Mouse (Mus musculus) liver, embryonic 14.5 days (tissue): ENCODE data around the gene Rngtt. TPM values are rescaled to one million over a fixed set of nuclear protein-coding genes. Genes with fewer than 3 reads are reported as not detected.

Experiments used
- ATAC-seq: fragments of 200-750 bp; cut with Nextera tagmentation; 2 replicates; pipeline ENCODE4 v1.8.0; 2017; ENCODE audit warnings: moderate number of reproducible peaks, mild to moderate bottlenecking, moderate library complexity; ENCODE audit not compliant: insufficient read depth
- DNase-seq, 3 experiments: peaks; one replicate each; pipeline ENCODE4 v3.0.0-alpha.2; 2012 to 2013; ENCODE audit warnings: low read depth in 3 of 3, low spot score in 3 of 3
- H3K27ac ChIP-seq: fragments of 300-500 bp; sonication (generic); 2 replicates; pipeline ENCODE4 v1.5.1; 2014; ENCODE audit warnings: moderate library complexity, mild to moderate bottlenecking, control low read depth, inconsistent platforms
- H3K27me3 ChIP-seq: fragments of 300-500 bp; sonication (generic); 2 replicates; pipeline ENCODE4 v1.6.1; 2014; ENCODE audit warnings: mild to moderate bottlenecking, low read length, moderate library complexity; ENCODE audit not compliant: control insufficient read depth, insufficient read depth
- H3K36me3 ChIP-seq: fragments of 300-500 bp; sonication (generic); replicated peaks from 2 replicates; pipeline ENCODE4 v1.6.1; 2014; ENCODE audit warnings: low read depth; ENCODE audit not compliant: control insufficient read depth, insufficient read depth
- H3K4me1 ChIP-seq, 2 experiments: fragments of 200-500 bp in 1 of 2; fragments of 300-500 bp in 1 of 2; sonication (generic) in 1 of 2; replicated peaks; 2 replicates each; pipeline ENCODE4 v1.6.1; 2012 to 2014; ENCODE audit warnings: antibody characterized with exemption in 1 of 2, inconsistent platforms in 1 of 2, low read length in 1 of 2; ENCODE audit not compliant: control insufficient read depth in 2 of 2, insufficient read depth in 2 of 2
- H3K4me2 ChIP-seq: fragments of 300-500 bp; sonication (generic); 2 replicates; pipeline ENCODE4 v1.6.1; 2014; ENCODE audit warnings: low read depth, mild to moderate bottlenecking, control low read depth, moderate library complexity
- H3K4me3 ChIP-seq, 2 experiments: fragments of 200-500 bp in 1 of 2; fragments of 300-500 bp in 1 of 2; sonication (generic) in 1 of 2; 2 replicates each; pipeline ENCODE4 v1.5.1; 2012 to 2014; ENCODE audit warnings: low read depth in 2 of 2, low read length in 2 of 2, mild to moderate bottlenecking in 2 of 2, control low read depth in 1 of 2, inconsistent platforms in 1 of 2, moderate library complexity in 1 of 2; ENCODE audit not compliant: insufficient read depth in 1 of 2
- H3K9ac ChIP-seq: fragments of 300-500 bp; sonication (generic); replicated peaks from 2 replicates; pipeline ENCODE4 v1.6.1; 2014; ENCODE audit warnings: mild to moderate bottlenecking, control low read depth, moderate library complexity
- H3K9me3 ChIP-seq: fragments of 300-500 bp; sonication (generic); 2 replicates; pipeline ENCODE4 v1.6.1; 2016; ENCODE audit warnings: low read length, mixed read lengths; ENCODE audit not compliant: control insufficient read depth
- CTCF ChIP-seq: IDR thresholded peaks from 2 replicates; pipeline ENCODE4 v1.5.1; 2016; ENCODE audit warnings: antibody characterized with exemption, low read depth, control low read depth
- EP300 ChIP-seq: IDR thresholded peaks from 2 replicates; pipeline ENCODE4 v1.6.1; 2016; ENCODE audit warnings: antibody characterized with exemption, low read depth
- WGBS: fragments of 180-500 bp; shearing (Covaris S2); extraction: QIAGEN DNeasy Blood & Tissue Kit; methylation state at CpG from one replicate; pipeline ENCODE4 v1.1.7; 2014; ENCODE audit not compliant: insufficient replicate concordance; 5-methylcytosine and 5-hydroxymethylcytosine counted together
- polyA plus RNA-seq, 2 experiments: library from polyadenylated mRNA; depleted of rRNA in 1 of 2; stranded (reverse) in 1 of 2; unstranded in 1 of 2; fragments of >200 nt; fragmentation: Nextera tagmentation in 1 of 2; extraction: Ambion mirVana in 1 of 2; gene quantifications; 2 replicates each; pipeline versions ENCODE4 v1.2.1 to v1.2.3; 2012 to 2014

The Rngtt gene
- polyA plus RNA-seq, 2 experiments = 4.3 to 12.6 TPM

- no peaks in the 10 kb centered on the region for H3K36me3 ChIP-seq
- ATAC-seq = no peak
- DNase-seq = no peak
- 52% methylated on average over 7 of the region's 7 CpGs for whole genome bisulfite sequencing
- no peak overlapping the region for H3K27ac ChIP-seq
- TF ChIP-seq CTCF (no peak), EP300 (no peak)
- H3K4me3 ChIP-seq = no peak overlapping the region
- no peaks in the 10 kb centered on the region for H3K27me3 ChIP-seq
- no peaks in the 10 kb centered on the region for H3K4me1 ChIP-seq
- no peak overlapping the region for H3K9ac ChIP-seq
- H3K9me3 ChIP-seq = no peaks in the 10 kb centered on the region
- no peak overlapping the region for H3K4me2 ChIP-seq
Observed at GRCm38 (mm10) chr4:33526092-33526491, 216.0 kb downstream of the Rngtt start.

- Histone ChIP-seq H3K4me1 (no peaks in the 10 kb centered on the region), H3K27ac (no peak overlapping the region), H3K4me3 (no peak overlapping the region), H3K4me2 (no peak overlapping the region), H3K9ac (no peak overlapping the region), H3K27me3 (no peaks in the 10 kb centered on the region), H3K36me3 (no peaks in the 10 kb centered on the region), H3K9me3 (no peaks in the 10 kb centered on the region)
- ATAC-seq (no peak), DNase-seq (no peak)
- no peak for TF ChIP-seq CTCF
- no peak for TF ChIP-seq EP300
- 47% methylated on average over 9 of the region's 9 CpGs for WGBS
Observed at GRCm38 (mm10) chr4:33526675-33527074, 216.6 kb downstream of the Rngtt start.

- no peak for ATAC-seq
- no peak overlapping the region for H3K4me3 ChIP-seq
- H3K27ac ChIP-seq = no peak overlapping the region
- DNase-seq = no peak
- no peaks in the 10 kb centered on the region for H3K4me1 ChIP-seq
- no peaks in the 10 kb centered on the region for H3K36me3 ChIP-seq
- TF ChIP-seq EP300 (no peak), CTCF (no peak)
- 66% methylated on average over 8 of the region's 8 CpGs for WGBS
- no peak overlapping the region for H3K4me2 ChIP-seq
- no peaks in the 10 kb centered on the region for H3K27me3 ChIP-seq
- H3K9ac ChIP-seq = no peak overlapping the region
- H3K9me3 ChIP-seq = no peaks in the 10 kb centered on the region
Observed at GRCm38 (mm10) chr4:33532596-33532995, 222.5 kb downstream of the Rngtt start.

DNA sequence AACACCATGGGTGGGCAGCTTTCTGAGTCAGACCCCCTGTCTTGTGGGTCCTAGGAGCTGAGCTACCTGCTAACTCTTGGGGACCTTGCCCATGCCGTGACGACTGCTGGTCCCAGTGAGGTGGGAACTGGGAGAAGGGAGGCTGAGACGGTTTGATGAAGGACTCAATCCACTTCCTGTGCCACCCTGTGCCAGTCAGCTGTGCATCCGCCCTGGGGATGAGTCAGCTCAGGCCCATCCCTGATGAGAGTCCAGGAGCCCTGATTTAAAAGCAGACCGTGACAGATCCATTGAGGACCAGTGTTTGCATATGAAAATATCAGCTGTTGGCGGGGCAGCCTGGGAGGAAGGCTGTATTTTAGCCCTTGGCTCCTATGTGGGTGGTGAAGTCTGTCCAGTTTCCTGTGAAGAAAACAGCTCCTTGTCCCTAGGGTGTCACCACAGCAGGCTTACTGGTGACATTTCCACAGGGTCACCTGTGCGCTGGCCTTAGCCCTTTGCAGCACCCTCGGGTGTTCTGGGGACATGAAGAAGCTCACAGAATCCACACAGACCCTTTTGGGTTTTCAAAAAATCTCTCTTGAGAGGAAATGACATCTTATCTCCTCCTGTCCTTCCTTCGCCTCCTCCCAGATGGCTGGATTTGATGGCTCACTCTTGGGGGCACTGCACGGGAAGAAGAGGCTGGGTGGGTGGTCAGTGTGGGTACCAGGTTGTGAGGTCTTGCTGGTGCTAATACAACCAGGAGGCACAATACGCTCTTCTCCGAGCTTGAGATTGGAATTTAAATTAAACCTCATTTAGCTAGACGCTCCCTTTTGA lies 234.9 kb downstream of the Rngtt start:
- DNase-seq (no peak), ATAC-seq (no peak)
- TF ChIP-seq CTCF = no peak
- no peak for TF ChIP-seq EP300
- WGBS = 56% methylated on average over 13 of the region's 13 CpGs
- Histone ChIP-seq H3K4me1 (no peaks in the 10 kb centered on the region), H3K27me3 (no peaks in the 10 kb centered on the region), H3K27ac (no peak overlapping the region), H3K4me3 (no peak overlapping the region), H3K4me2 (no peak overlapping the region), H3K36me3 (no peaks in the 10 kb centered on the region), H3K9ac (no peak overlapping the region), H3K9me3 (no peaks in the 10 kb centered on the region)

GRCm38 (mm10) chr4:33545577-33545879 lies 235.4 kb downstream of the Rngtt start:
- DNase-seq = no peak
- H3K4me3 ChIP-seq = no peak overlapping the region
- H3K27ac ChIP-seq = no peak overlapping the region
- no peak for TF ChIP-seq EP300
- no peak for TF ChIP-seq CTCF
- 77% methylated on average over 6 of the region's 6 CpGs for WGBS
- H3K9ac ChIP-seq = no peak overlapping the region
- H3K9me3 ChIP-seq = no peaks in the 10 kb centered on the region
- no peaks in the 10 kb centered on the region for H3K27me3 ChIP-seq
- ATAC-seq = no peak
- H3K4me2 ChIP-seq = no peak overlapping the region
- no peaks in the 10 kb centered on the region for H3K4me1 ChIP-seq
- no peaks in the 10 kb centered on the region for H3K36me3 ChIP-seq
